Mouse (Mus musculus): Measurements from ENCODE around the gene Klhl31.

Gene Klhl31

GRCm38 (mm10) chr9:77624171-77624570, 12.1 kb upstream of the Klhl31 start:
- DNase-seq = no peak

- no peak for DNase-seq
Measured at GRCm38 (mm10) chr9:77628676-77629075, 7.6 kb upstream of the Klhl31 start.

GRCm38 (mm10) chr9:77629708-77630107, 6.6 kb upstream of the Klhl31 start:
- DNase-seq = no peak

GRCm38 (mm10) chr9:77630764-77631163, 5.5 kb upstream of the Klhl31 start:
- no peak for DNase-seq

- DNase-seq = no peak
Measured at GRCm38 (mm10) chr9:77632432-77632831, 3.9 kb upstream of the Klhl31 start.

- DNase-seq = no peak
Measured at GRCm38 (mm10) chr9:77636003-77636402, 297 bp upstream of the Klhl31 start.

- DNase-seq = no peak
Measured at GRCm38 (mm10) chr9:77637357-77637756, 1.1 kb downstream of the Klhl31 start.

GRCm38 (mm10) chr9:77645176-77645575, 8.9 kb downstream of the Klhl31 start:
- DNase-seq = no peak

GRCm38 (mm10) chr9:77651847-77652246, 15.5 kb downstream of the Klhl31 start:
- DNase-seq = no peak

GRCm38 (mm10) chr9:77653907-77654306, 17.6 kb downstream of the Klhl31 start:
- no peak for DNase-seq

GRCm38 (mm10) chr9:77655181-77655934, 19.1 kb downstream of the Klhl31 start:
- DNase-seq = peak; percentile 10

GRCm38 (mm10) chr9:77655935-77656288, 19.6 kb downstream of the Klhl31 start:
- DNase-seq = peak; percentile 25

GRCm38 (mm10) chr9:77662917-77663316, 26.6 kb downstream of the Klhl31 start:
- no peak for DNase-seq

GRCm38 (mm10) chr9:77670095-77670494, 33.8 kb downstream of the Klhl31 start:
- DNase-seq = no peak

- DNase-seq = no peak
Measured at GRCm38 (mm10) chr9:77671004-77671403, 34.7 kb downstream of the Klhl31 start.

GRCm38 (mm10) chr9:77673218-77673617, 36.9 kb downstream of the Klhl31 start:
- no peak for DNase-seq

GRCm38 (mm10) chr9:77673986-77674385, 37.7 kb downstream of the Klhl31 start:
- no peak for DNase-seq

GRCm38 (mm10) chr9:77684938-77685337, 48.6 kb downstream of the Klhl31 start:
- DNase-seq = no peak

- no peak for DNase-seq
Measured at GRCm38 (mm10) chr9:77685825-77686500, 49.7 kb downstream of the Klhl31 start.

- DNase-seq = no peak
Measured at GRCm38 (mm10) chr9:77692707-77693106, 56.4 kb downstream of the Klhl31 start.

- DNase-seq = no peak
Measured at GRCm38 (mm10) chr9:77693405-77693804, 57.1 kb downstream of the Klhl31 start.

- DNase-seq = no peak
Measured at GRCm38 (mm10) chr9:77695586-77695985, 59.3 kb downstream of the Klhl31 start.

- no peak for DNase-seq
Measured at GRCm38 (mm10) chr9:77703476-77703875, 67.2 kb downstream of the Klhl31 start.

- DNase-seq = no peak
Measured at GRCm38 (mm10) chr9:77704108-77704507, 67.8 kb downstream of the Klhl31 start.

GRCm38 (mm10) chr9:77706515-77706914, 70.2 kb downstream of the Klhl31 start:
- no peak for DNase-seq

Data from cerebellum, adult 11 months (tissue).